Mouse (Mus musculus) heart, embryonic 10.5 days (tissue): Measurements from ENCODE around the gene Krtap4-7. TPM values are rescaled to one million over a fixed set of nuclear protein-coding genes. Genes with fewer than 3 reads are reported as not detected.
"Not testable (repeated sequence)": the region's sequence is repeated elsewhere in the genome, so short reads cannot be mapped to it uniquely, and the experiment has no call there.

Experiments
- DNase-seq: peaks from one replicate; pipeline ENCODE4 v3.0.0-alpha.2; 2017; ENCODE audit warnings: low spot score
- H3K27ac ChIP-seq: fragments of 300-500 bp; sonication (generic); 2 replicates; pipeline ENCODE4 v1.5.1; 2016; ENCODE audit warnings: mild to moderate bottlenecking
- H3K27me3 ChIP-seq: fragments of 300-500 bp; sonication (generic); 2 replicates; pipeline ENCODE4 v1.6.1; 2016; ENCODE audit warnings: mild to moderate bottlenecking; ENCODE audit not compliant: poor library complexity, insufficient read depth, severe bottlenecking
- H3K36me3 ChIP-seq: fragments of 300-500 bp; sonication (generic); 2 replicates; pipeline ENCODE4 v1.6.1; 2016; ENCODE audit warnings: mild to moderate bottlenecking, moderate library complexity
- H3K4me1 ChIP-seq: fragments of 300-500 bp; sonication (generic); 2 replicates; pipeline ENCODE4 v1.6.1; 2016; ENCODE audit warnings: mild to moderate bottlenecking
- H3K4me3 ChIP-seq: fragments of 300-500 bp; sonication (generic); 2 replicates; pipeline ENCODE4 v1.5.1; 2016; ENCODE audit warnings: mild to moderate bottlenecking, moderate library complexity
- H3K9me3 ChIP-seq: fragments of 300-500 bp; sonication (generic); 2 replicates; pipeline ENCODE4 v1.6.1; 2016; ENCODE audit warnings: mild to moderate bottlenecking, moderate library complexity
- WGBS: fragments of 180-500 bp; shearing (Covaris S2); methylation state at CpG from one replicate; pipeline ENCODE4 v1.1.7; 2016; 5-methylcytosine and 5-hydroxymethylcytosine counted together
- polyA plus RNA-seq: library from polyadenylated mRNA; unstranded; fragments of >200 nt; fragmentation: Nextera tagmentation; extraction: Ambion mirVana; gene quantifications from 2 replicates; pipeline ENCODE4 v1.2.1, GENCODE M21; 2016

Gene Krtap4-7
- polyA plus RNA-seq, 1 experiment from 2014 or later, result not detected

- DNase-seq, result no peak
- H3K36me3 ChIP-seq, result no peaks in the 10 kb centered on the region
- 79% methylated on average over 1 of the region's 1 CpGs for WGBS
- no peaks in the 10 kb centered on the region for H3K9me3 ChIP-seq
- no peak overlapping the region for H3K4me3 ChIP-seq
- no peak overlapping the region for H3K27ac ChIP-seq
- H3K4me1 ChIP-seq, result peaks cover 4% of the 10 kb centered on the region; the same call in 1 of the 2 replicates
- peaks cover 7% of the 10 kb centered on the region; the same call in 1 of the 2 replicates for H3K27me3 ChIP-seq
Observed at GRCm38 (mm10) chr11:99637086-99637485, 6.8 kb downstream of the Krtap4-7 start.

GRCm38 (mm10) chr11:99634653-99635134, 9.2 kb downstream of the Krtap4-7 start, which contains the start of gene Krtap4-2:
Krtap4-2 (minus strand) TSS chr11:99635084.
- no peak within 1 kb of the TSS for H3K4me3 ChIP-seq
- H3K36me3 ChIP-seq, result no peaks in the 10 kb centered on the region
- H3K27me3 ChIP-seq, result peaks cover 7% of the 10 kb centered on the region; the same call in 1 of the 2 replicates
- no peaks in the 10 kb centered on the region for H3K9me3 ChIP-seq
- no peak for DNase-seq
- no peak within 1 kb of the TSS for H3K27ac ChIP-seq
- 37% methylated on average over 8 of the region's 8 CpGs for WGBS
- peaks cover 4% of the 10 kb centered on the region; the same call in 1 of the 2 replicates for H3K4me1 ChIP-seq

GRCm38 (mm10) chr11:99633293-99633692, 10.6 kb downstream of the Krtap4-7 start:
- H3K27ac ChIP-seq, result no peak overlapping the region
- WGBS, result 71% methylated on average over 2 of the region's 2 CpGs

GRCm38 (mm10) chr11:99630890-99631289, 13.0 kb downstream of the Krtap4-7 start:
- H3K9me3 ChIP-seq, result no peaks in the 10 kb centered on the region
- WGBS, result 73% methylated on average over 3 of the region's 3 CpGs
- no peak for DNase-seq

More at GRCm38 (mm10) chr11:99633293-99633692, 10.6 kb downstream of the Krtap4-7 start:
- Histone ChIP-seq H3K9me3 (no peaks in the 10 kb centered on the region), H3K4me1 (peaks cover 4% of the 10 kb centered on the region; the same call in 1 of the 2 replicates), H3K36me3 (no peaks in the 10 kb centered on the region), H3K4me3 (no peak overlapping the region), H3K27me3 (peaks cover 7% of the 10 kb centered on the region; the same call in 1 of the 2 replicates)
- no peak for DNase-seq

GRCm38 (mm10) chr11:99628138-99628537, 15.8 kb downstream of the Krtap4-7 start, which contains the start of gene Krtap4-1:
Krtap4-1 (minus strand) TSS chr11:99628238.
- no peaks in the 10 kb centered on the region for H3K36me3 ChIP-seq
- DNase-seq, result no peak
- no peak within 1 kb of the TSS for H3K4me3 ChIP-seq
- no peaks in the 10 kb centered on the region for H3K4me1 ChIP-seq
- no peaks in the 10 kb centered on the region for H3K9me3 ChIP-seq
- no peak within 1 kb of the TSS for H3K27ac ChIP-seq
- peaks cover 4% of the 10 kb centered on the region for H3K27me3 ChIP-seq
- 68% methylated on average over 4 of the region's 4 CpGs for WGBS

More at GRCm38 (mm10) chr11:99630890-99631289, 13.0 kb downstream of the Krtap4-7 start:
- Histone ChIP-seq H3K27ac (no peak overlapping the region), H3K36me3 (no peaks in the 10 kb centered on the region), H3K4me3 (no peak overlapping the region), H3K4me1 (peaks cover 4% of the 10 kb centered on the region; the same call in 1 of the 2 replicates), H3K27me3 (peaks cover 7% of the 10 kb centered on the region)

- H3K9me3 ChIP-seq, result no peaks in the 10 kb centered on the region
- no peaks in the 10 kb centered on the region for H3K27me3 ChIP-seq
- H3K27ac ChIP-seq, result no peak within 1 kb of the TSS
- no peaks in the 10 kb centered on the region for H3K36me3 ChIP-seq
- H3K4me1 ChIP-seq, result no peaks in the 10 kb centered on the region
- H3K4me3 ChIP-seq, result no peak within 1 kb of the TSS
- 75% methylated on average over 2 of the region's 2 CpGs for WGBS
- DNase-seq, result no peak
Observed at GRCm38 (mm10) chr11:99620335-99620734, 23.6 kb downstream of the Krtap4-7 start, which contains the start of gene Gm11562. Gm11562 (minus strand) TSS chr11:99620435.

- no peak within 1 kb of the TSS for H3K4me3 ChIP-seq
- no peaks in the 10 kb centered on the region for H3K27me3 ChIP-seq
- WGBS, result 73% methylated on average over 3 of the region's 3 CpGs
- no peak for DNase-seq
- no peaks in the 10 kb centered on the region for H3K4me1 ChIP-seq
- no peaks in the 10 kb centered on the region for H3K36me3 ChIP-seq
- no peaks in the 10 kb centered on the region for H3K9me3 ChIP-seq
- no peak within 1 kb of the TSS for H3K27ac ChIP-seq
Observed at GRCm38 (mm10) chr11:99614796-99615363, 29.0 kb downstream of the Krtap4-7 start, which contains the start of gene Krtap2-4. Krtap2-4 (minus strand) TSS chr11:99614846.

- not testable (repeated sequence) for H3K9me3 ChIP-seq, H3K4me3 ChIP-seq, H3K27ac ChIP-seq, H3K27me3 ChIP-seq, DNase-seq, H3K4me1 ChIP-seq, H3K36me3 ChIP-seq
- WGBS, result 66% methylated on average over 1 of the region's 2 CpGs
Observed at GRCm38 (mm10) chr11:99610089-99610488, 33.8 kb downstream of the Krtap4-7 start, which contains the start of gene Gm11937. Gm11937 (minus strand) TSS chr11:99610189.

GRCm38 (mm10) chr11:99609126-99609525, 34.8 kb downstream of the Krtap4-7 start:
- Histone ChIP-seq H3K36me3 (no peaks in the 10 kb centered on the region), H3K27me3 (no peaks in the 10 kb centered on the region), H3K4me3 (no peak overlapping the region), H3K9me3 (no peaks in the 10 kb centered on the region), H3K27ac (no peak overlapping the region), H3K4me1 (no peaks in the 10 kb centered on the region)
- no peak for DNase-seq
- WGBS, result 65% methylated on average over 1 of the region's 1 CpGs

GRCm38 (mm10) chr11:99603208-99603607, 40.7 kb downstream of the Krtap4-7 start, which contains the start of gene Gm11938:
Gm11938 (minus strand) TSS chr11:99603308.
- H3K4me3 ChIP-seq, H3K36me3 ChIP-seq, H3K27ac ChIP-seq, DNase-seq, H3K9me3 ChIP-seq, H3K27me3 ChIP-seq, H3K4me1 ChIP-seq: not testable (repeated sequence)
- 53% methylated on average over 1 of the region's 1 CpGs for WGBS

GRCm38 (mm10) chr11:99597742-99598141, 46.1 kb downstream of the Krtap4-7 start, which contains the start of gene Krtap9-3:
Krtap9-3 (minus strand) TSS chr11:99598105.
- not testable (repeated sequence) for DNase-seq, H3K27me3 ChIP-seq, H3K27ac ChIP-seq, H3K4me1 ChIP-seq, H3K4me3 ChIP-seq, H3K36me3 ChIP-seq, H3K9me3 ChIP-seq
- whole genome bisulfite sequencing, result 78% methylated on average over 6 of the region's 6 CpGs
